Mouse (Mus musculus): ENCODE measurements around the gene Cyb5d1. TPM values are rescaled to one million over a fixed set of nuclear protein-coding genes. Genes with fewer than 3 reads are reported as not detected.
A peak's percentile ranks its signal among the peaks of the same experiment; 100 is the strongest.

Cyb5d1 gene
- polyA plus RNA-seq, 1 experiment from 2014 or later, result 30.2 TPM

DNA sequence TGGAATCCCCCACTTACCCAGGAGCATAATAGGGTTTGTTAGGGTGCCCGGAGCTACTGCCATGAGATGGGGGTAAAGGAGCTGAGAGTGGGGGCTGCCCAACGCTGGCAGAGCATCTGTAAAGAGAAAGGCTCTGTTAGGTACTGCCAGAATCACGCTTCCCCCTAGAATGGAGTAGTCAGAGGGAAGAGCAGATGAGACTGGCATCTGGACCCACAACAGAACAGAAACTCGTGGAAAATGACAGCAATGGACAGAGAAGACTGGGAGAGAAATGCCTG lies 12.2 kb upstream of the Cyb5d1 start:
- Histone ChIP-seq H3K27me3 (no peaks in the 10 kb centered on the region), H3K9ac (no peak overlapping the region), H3K36me3 (peaks cover 59% of the 10 kb centered on the region), H3K9me3 (no peaks in the 10 kb centered on the region), H3K27ac (no peak overlapping the region), H3K4me2 (peak overlapping the region; percentile 94; the same call in 1 of the 2 replicates), H3K4me1 (peaks cover 39% of the 10 kb centered on the region), H3K4me3 (no peak overlapping the region)
- WGBS, result 84% methylated on average over 4 of the region's 4 CpGs
- ATAC-seq (ENCODE audit: insufficient number of reproducible peaks, low FRiP score, low TSS enrichment, low read depth), result no peak

DNA sequence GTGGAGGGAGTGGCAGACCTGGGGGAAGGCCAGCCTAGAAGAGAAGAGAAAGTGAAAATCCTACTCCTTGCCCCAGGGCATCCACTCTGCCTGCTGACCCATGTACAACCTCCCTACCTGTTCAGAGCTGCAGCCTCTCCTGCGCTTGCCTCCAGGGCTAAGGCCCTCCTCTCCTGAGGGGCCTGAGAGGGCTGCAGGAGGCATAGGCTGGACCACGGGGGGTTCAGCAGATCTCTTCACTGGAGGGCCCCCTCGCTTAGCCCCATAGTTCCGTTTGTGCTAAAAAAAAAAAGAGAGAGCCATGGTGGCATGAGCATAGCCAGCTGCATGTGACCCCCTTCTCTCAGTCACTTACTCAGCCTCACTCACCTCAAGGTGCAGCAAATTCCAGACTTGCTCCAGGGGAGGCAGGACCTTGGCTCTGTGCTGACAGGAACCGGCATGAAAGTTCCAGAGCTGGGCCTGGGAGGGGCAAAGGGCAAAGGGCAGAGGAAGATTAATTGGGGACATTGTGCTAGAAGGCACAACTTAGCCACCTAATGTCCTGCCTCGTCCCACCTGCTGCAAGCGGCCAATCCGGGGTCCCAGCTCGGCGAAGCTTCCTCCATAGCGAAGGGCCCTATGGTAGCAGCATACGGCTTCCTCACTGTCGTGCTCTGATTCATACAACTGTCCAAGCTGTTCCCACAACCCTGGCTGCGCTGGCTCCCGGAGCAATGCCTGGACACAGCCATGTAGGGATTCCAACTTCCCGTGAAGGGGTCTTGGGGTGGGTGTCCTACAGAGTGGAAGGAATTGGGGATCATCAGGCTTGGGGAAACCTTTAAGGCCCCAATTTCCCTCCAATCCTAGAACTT lies 11.7 kb upstream of the Cyb5d1 start:
- Histone ChIP-seq H3K4me2 (no peak overlapping the region), H3K4me1 (peaks cover 34% of the 10 kb centered on the region), H3K36me3 (peaks cover 61% of the 10 kb centered on the region), H3K27ac (no peak overlapping the region), H3K4me3 (no peak overlapping the region), H3K9me3 (no peaks in the 10 kb centered on the region), H3K27me3 (no peaks in the 10 kb centered on the region), H3K9ac (no peak overlapping the region)
- WGBS, result 88% methylated on average over 16 of the region's 16 CpGs
- ATAC-seq (ENCODE audit: insufficient number of reproducible peaks, low FRiP score, low TSS enrichment, low read depth), result no peak

DNA sequence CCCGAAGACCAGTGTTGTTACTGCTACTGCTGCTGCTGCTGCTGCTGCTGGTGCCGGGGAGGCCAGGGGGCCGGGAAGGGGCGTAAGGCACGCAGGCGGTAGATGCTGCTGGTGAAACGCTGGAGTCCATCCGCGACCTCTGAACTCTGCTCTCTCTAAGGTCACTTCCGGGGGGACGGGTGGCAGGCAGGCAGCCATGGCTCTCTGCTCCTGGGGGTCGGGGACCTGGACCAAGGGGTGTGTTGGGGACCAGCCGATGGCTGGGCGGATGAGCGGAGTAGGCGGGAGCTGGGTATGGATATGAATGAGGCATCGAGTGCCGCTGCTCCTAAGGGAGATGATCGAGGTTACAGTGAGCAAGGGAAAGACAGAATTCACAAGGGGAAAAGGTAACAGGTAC lies 10.9 kb upstream of the Cyb5d1 start:
- Histone ChIP-seq H3K4me3 (no peak overlapping the region), H3K9me3 (no peaks in the 10 kb centered on the region), H3K27me3 (no peaks in the 10 kb centered on the region), H3K36me3 (peaks cover 69% of the 10 kb centered on the region), H3K4me1 (peaks cover 29% of the 10 kb centered on the region), H3K9ac (no peak overlapping the region), H3K4me2 (no peak overlapping the region), H3K27ac (no peak overlapping the region)
- whole genome bisulfite sequencing, result 89% methylated on average over 19 of the region's 19 CpGs
- no peak for ATAC-seq (ENCODE audit: insufficient number of reproducible peaks, low FRiP score, low TSS enrichment, low read depth)

DNA sequence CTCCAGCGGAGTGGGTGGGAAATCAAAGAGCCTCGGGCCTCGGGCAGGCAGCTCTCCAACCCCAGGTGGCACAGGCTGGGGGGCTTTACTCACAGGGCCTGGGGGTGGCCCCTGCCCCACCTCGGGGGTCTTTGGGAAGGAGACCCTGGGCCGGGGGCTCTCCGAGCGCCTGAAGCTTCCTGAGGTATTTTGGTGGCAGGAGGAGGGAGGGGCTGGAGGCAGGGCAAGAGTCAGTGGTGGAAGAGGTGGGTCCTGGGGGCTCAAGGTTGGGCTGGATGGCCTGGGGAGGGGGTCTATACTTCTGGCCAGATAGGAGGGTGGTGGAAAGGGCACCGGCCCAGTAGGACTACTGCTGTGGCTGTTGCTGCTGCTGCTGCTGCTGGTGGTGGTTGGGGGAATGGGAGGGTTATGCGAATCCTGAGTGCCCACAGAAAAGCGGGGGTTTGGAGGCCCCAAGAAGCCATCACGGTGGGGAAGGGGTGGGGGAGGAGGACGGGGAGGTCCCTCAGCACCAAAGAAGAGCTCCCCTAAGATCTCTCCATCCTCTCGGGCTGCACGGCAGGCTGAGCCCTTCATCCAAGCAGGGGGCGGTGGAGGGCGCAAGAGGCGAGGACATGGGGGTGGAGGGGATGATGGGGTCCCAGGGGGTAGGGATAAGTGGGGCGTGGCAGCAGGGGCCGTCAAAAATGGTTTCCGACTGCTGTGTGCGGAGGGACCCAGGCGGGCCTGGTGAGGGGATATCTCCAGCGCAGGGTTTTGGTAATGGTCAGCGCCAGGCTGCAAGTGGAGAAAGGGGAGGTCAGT lies 10.2 kb upstream of the Cyb5d1 start:
- Histone ChIP-seq H3K27me3 (0 out of 2 replicates have a peak, but pooled peaks cover 4% of the 10 kb centered on the region), H3K9ac (no peak overlapping the region), H3K27ac (no peak overlapping the region), H3K4me1 (peaks cover 33% of the 10 kb centered on the region), H3K9me3 (no peaks in the 10 kb centered on the region), H3K4me3 (no peak overlapping the region), H3K36me3 (peaks cover 76% of the 10 kb centered on the region), H3K4me2 (no peak overlapping the region)
- 86% methylated on average over 24 of the region's 24 CpGs for WGBS
- no peak for ATAC-seq (ENCODE audit: insufficient number of reproducible peaks, low FRiP score, low TSS enrichment, low read depth)

DNA sequence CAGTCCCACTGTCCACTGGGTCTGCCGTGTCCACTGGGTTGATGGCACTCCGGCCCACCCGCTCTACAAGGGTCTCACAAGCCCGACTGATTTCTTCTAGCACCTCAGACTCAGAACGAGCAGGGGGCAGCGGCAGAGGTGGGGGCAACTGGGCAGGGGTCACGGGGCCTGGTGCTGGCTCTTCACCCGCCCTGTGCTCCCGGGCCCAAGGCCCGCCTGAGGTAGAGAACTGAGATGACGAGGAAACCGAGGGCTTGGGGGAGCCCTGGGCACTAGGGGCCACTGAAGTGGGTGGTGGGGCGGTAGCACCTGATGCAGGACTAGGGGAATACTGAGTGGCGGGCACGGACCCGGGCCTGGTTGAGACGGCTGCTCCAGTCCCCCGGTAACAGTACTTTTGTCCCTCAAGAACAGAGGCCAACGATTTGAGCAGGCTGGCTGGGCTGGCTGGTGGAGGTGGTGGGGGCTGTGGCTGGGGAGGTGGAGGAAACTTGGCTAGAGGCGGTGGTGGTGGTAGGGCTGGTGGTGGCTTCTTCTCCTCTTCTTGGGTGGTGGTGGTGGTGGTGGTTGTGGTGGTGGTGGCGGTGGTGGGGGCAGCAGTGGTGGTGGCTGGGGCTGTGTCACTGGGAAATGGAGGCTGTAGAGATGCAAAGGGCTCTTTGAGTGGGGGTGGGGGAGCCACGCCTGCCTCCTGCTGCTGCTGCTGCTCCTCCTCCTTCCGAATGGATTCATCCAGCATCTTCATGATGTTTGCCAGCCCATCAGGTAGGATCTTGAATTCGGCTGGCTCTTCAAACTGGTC lies 9.4 kb upstream of the Cyb5d1 start:
- Histone ChIP-seq H3K9me3 (no peaks in the 10 kb centered on the region), H3K27me3 (peaks cover 9% of the 10 kb centered on the region; the same call in 1 of the 2 replicates), H3K9ac (no peak overlapping the region), H3K36me3 (peaks cover 84% of the 10 kb centered on the region), H3K4me3 (no peak overlapping the region), H3K27ac (no peak overlapping the region), H3K4me1 (peaks cover 33% of the 10 kb centered on the region), H3K4me2 (no peak overlapping the region)
- 91% methylated on average over 21 of the region's 24 CpGs for WGBS
- ATAC-seq (ENCODE audit: insufficient number of reproducible peaks, low FRiP score, low TSS enrichment, low read depth), result no peak

DNA sequence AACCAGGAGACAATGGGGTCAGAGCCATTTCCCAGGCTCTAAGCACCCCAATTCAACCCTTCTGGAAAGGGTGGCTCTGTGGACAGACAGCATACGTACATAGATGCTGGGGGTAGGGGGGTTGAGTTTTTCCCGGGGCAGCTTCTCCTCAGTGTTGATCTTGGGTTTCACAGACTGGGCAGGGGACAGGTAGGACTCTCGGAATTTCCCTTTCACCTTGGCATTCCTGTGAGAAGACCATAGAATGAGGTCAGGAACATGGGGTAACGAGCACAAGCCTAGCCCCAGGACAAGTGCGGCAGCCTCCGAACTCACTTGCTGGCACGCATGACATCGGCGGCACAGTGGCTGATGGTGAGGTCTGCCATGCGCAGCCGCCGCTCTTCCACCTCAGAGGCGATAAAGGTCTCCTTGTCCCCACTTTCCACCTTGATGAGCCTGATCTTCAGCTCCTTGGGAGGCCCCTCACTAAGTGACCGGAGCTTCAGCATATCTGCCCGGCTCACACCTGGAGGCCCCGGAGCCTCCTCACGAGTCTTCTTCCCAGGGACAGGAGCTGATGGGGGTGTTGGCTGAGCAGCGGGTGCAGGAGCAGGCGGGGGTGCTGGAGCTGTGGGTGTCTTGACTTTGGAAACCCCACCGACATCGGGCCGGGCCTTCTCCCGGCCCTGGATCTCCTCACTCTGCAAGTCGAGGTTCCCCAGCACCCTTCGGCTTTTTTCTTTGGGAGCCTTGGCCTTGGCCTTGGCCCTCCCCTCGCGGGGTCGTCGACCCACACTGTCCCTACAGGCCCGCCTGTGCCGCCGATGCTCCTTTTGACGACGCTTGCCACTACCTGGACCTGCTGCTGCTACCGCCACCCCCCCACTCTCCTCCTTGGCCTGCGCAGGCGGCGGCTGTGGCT lies 8.5 kb upstream of the Cyb5d1 start:
- H3K27me3 ChIP-seq, result peaks cover 9% of the 10 kb centered on the region; the same call in 1 of the 2 replicates
- no peak overlapping the region for H3K4me3 ChIP-seq
- peaks cover 34% of the 10 kb centered on the region for H3K4me1 ChIP-seq
- H3K36me3 ChIP-seq, result peaks cover 88% of the 10 kb centered on the region
- no peak overlapping the region for H3K4me2 ChIP-seq
- no peaks in the 10 kb centered on the region for H3K9me3 ChIP-seq
- ATAC-seq (ENCODE audit: insufficient number of reproducible peaks, low FRiP score, low TSS enrichment, low read depth), result no peak
- no peak overlapping the region for H3K27ac ChIP-seq
- WGBS, result 89% methylated on average over 36 of the region's 38 CpGs
- H3K9ac ChIP-seq, result no peak overlapping the region

DNA sequence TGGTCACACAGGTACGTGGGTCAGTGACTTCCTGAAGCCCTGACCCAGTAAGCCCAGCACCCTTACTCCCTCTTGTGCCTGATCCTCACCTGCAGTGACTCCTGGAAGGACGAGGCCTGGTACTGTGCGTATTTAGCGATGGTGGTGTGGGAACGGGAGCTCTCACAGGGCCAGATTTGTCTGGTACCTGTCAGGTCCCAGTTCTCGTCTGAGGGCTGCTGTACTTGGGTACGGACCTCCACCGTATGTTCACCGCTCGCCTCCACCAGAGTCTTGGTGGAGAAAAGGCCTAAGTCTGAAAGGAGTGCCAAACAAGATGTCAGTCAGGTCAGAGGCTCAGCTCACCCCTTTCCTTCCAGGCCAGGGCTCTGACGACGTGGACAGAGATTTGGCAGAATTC lies 6.6 kb upstream of the Cyb5d1 start:
- Histone ChIP-seq H3K4me3 (no peak overlapping the region), H3K9me3 (no peaks in the 10 kb centered on the region)

DNA sequence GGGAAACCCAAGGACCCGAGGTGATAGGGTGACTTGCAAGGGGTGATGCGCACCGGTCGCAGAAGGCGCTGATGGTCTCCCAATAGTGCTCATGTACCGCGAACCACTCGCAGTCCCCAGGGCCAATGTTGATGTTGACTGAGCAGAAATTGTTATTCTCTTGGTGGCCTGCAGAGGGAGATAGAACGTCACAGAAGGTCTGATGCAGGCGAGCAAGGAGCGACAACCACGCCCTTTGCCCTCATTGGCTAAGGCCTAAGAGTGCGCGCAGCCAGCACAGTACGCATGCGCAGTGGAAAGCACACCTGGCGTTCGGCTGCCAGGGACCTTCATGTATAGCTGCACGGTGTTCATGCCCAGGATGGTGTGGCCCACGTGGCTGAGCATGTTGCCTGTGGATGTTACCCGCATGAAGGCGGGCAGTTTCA lies 5.8 kb upstream of the Cyb5d1 start:
- H3K4me1 ChIP-seq, result peaks cover 45% of the 10 kb centered on the region
- H3K4me2 ChIP-seq, result no peak overlapping the region
- no peak overlapping the region for H3K9ac ChIP-seq
- peaks cover 68% of the 10 kb centered on the region for H3K36me3 ChIP-seq
- H3K4me3 ChIP-seq, result no peak overlapping the region
- peak; percentile 50 for ATAC-seq (ENCODE audit: insufficient number of reproducible peaks, low FRiP score, low TSS enrichment, low read depth)
- H3K27ac ChIP-seq, result no peak overlapping the region
- peaks cover 9% of the 10 kb centered on the region; the same call in 1 of the 2 replicates for H3K27me3 ChIP-seq
- 14% methylated on average over 22 of the region's 22 CpGs for WGBS
- no peaks in the 10 kb centered on the region for H3K9me3 ChIP-seq

More for the DNA sequence above, 6.6 kb upstream of the Cyb5d1 start:
- H3K4me2 ChIP-seq, result no peak overlapping the region
- peaks cover 9% of the 10 kb centered on the region; the same call in 1 of the 2 replicates for H3K27me3 ChIP-seq
- ATAC-seq (ENCODE audit: insufficient number of reproducible peaks, low FRiP score, low TSS enrichment, low read depth), result no peak
- peaks cover 75% of the 10 kb centered on the region for H3K36me3 ChIP-seq
- 85% methylated on average over 12 of the region's 12 CpGs for WGBS
- no peak overlapping the region for H3K27ac ChIP-seq
- H3K4me1 ChIP-seq, result peaks cover 37% of the 10 kb centered on the region
- H3K9ac ChIP-seq, result no peak overlapping the region

DNA sequence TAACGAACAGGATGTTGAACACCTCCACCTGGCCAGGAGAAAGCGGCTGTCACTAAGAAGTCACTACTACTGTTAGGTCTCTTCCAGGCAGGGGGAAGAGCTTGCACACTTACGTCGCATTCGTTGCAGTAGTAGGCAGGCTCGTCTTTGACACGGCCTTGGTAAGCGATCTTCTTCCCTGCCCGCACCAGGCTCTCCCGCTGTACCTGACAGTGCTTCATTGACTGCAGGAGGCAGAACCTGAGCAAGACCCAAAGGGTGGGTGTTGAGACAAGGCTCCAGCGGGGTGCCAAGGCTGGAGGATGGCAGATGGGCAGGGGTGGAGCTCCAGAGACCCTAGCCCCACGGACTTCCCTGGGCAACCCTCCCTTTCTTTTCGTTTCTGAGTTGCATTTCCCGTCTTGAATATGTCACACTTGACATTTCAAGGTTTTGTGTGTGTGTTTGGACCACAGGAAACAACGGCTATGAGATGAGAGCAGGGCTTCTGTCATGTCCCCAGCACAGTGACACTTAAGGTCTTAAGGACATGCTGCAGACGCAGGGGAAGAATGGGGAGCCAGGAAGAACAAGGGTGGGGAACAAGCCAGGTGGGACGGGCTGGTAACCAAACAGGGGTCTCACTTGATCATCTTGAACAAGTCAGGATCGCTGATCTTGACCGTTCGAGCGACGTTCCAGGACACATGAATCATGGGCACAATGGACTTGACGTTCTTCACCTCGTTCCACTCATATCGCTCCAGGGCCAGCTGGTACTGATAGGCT lies 4.8 kb upstream of the Cyb5d1 start:
- Histone ChIP-seq H3K36me3 (peaks cover 58% of the 10 kb centered on the region), H3K4me2 (no peak overlapping the region), H3K9ac (no peak overlapping the region), H3K4me3 (no peak overlapping the region), H3K27me3 (peaks cover 9% of the 10 kb centered on the region; the same call in 1 of the 2 replicates), H3K9me3 (no peaks in the 10 kb centered on the region), H3K4me1 (peaks cover 48% of the 10 kb centered on the region), H3K27ac (peak overlapping the region; percentile 27; the same call in 1 of the 2 replicates)
- WGBS, result 77% methylated on average over 25 of the region's 25 CpGs
- ATAC-seq (ENCODE audit: insufficient number of reproducible peaks, low FRiP score, low TSS enrichment, low read depth), result no peak

Data from limb, embryonic 15.5 days (tissue).